Mouse (Mus musculus) splenic B cell, adult 2 months (primary cell): Measurements from ENCODE around the gene Irf9.

Source experiments
- DNase-seq: peaks from one replicate; pipeline ENCODE4 v3.0.0-alpha.2; 2011; ENCODE audit warnings: low read depth, low spot score
- H3K27me3 ChIP-seq: 2 replicates; pipeline ENCODE4 v1.6.1; 2012; ENCODE audit warnings: mild to moderate bottlenecking, low read length, moderate library complexity, mixed read lengths; ENCODE audit not compliant: control insufficient read depth, poor library complexity, insufficient read depth, severe bottlenecking
- H3K36me3 ChIP-seq: 2 replicates; pipeline ENCODE4 v1.6.1; 2012; ENCODE audit warnings: mild to moderate bottlenecking, low read length, moderate library complexity, mixed read lengths; ENCODE audit not compliant: control insufficient read depth, poor library complexity, insufficient read depth, severe bottlenecking

Gene Irf9

GRCm38 (mm10) chr14:55589771-55590448 is 13.5 kb upstream of the Irf9 start:
- peaks cover 3% of the 10 kb centered on the region; the same call in 1 of the 2 replicates for H3K36me3 ChIP-seq
- H3K27me3 ChIP-seq = no peaks in the 10 kb centered on the region
- DNase-seq = peak; percentile 69

- Histone ChIP-seq H3K27me3 (no peaks in the 10 kb centered on the region), H3K36me3 (peaks cover 3% of the 10 kb centered on the region; the same call in 1 of the 2 replicates)
- peak; percentile 92 for DNase-seq
Observed at GRCm38 (mm10) chr14:55590748-55591330, 12.5 kb upstream of the Irf9 start, which contains the start of gene Psme2. Gene Psme2 (minus strand): TSS chr14:55591113.

GRCm38 (mm10) chr14:55591331-55591891 is 12.0 kb upstream of the Irf9 start, which contains the start of gene Rnf31:
Gene Rnf31 (plus strand): TSS chr14:55591708.
- H3K36me3 ChIP-seq = peaks cover 5% of the 10 kb centered on the region; the same call in 1 of the 2 replicates
- no peaks in the 10 kb centered on the region for H3K27me3 ChIP-seq
- DNase-seq = peak; percentile 90

GRCm38 (mm10) chr14:55592226-55592625 is 11.1 kb upstream of the Irf9 start:
- peaks cover 7% of the 10 kb centered on the region for H3K36me3 ChIP-seq
- H3K27me3 ChIP-seq = no peaks in the 10 kb centered on the region

GRCm38 (mm10) chr14:55596036-55596690 is 7.2 kb upstream of the Irf9 start:
- DNase-seq = no peak
- Histone ChIP-seq H3K27me3 (no peaks in the 10 kb centered on the region), H3K36me3 (peaks cover 12% of the 10 kb centered on the region)

More at GRCm38 (mm10) chr14:55592226-55592625, 11.1 kb upstream of the Irf9 start:
- DNase-seq = no peak

- no peak for DNase-seq
- Histone ChIP-seq H3K36me3 (peaks cover 18% of the 10 kb centered on the region), H3K27me3 (no peaks in the 10 kb centered on the region)
Observed at GRCm38 (mm10) chr14:55598521-55599390, 4.6 kb upstream of the Irf9 start.

- DNase-seq = peak; percentile 96
- H3K27me3 ChIP-seq = no peaks in the 10 kb centered on the region
- H3K36me3 ChIP-seq = peaks cover 19% of the 10 kb centered on the region
Observed at GRCm38 (mm10) chr14:55603633-55604576, 534 bp downstream of the Irf9 start.

GRCm38 (mm10) chr14:55604823-55605222 is 1.5 kb downstream of the Irf9 start:
- peaks cover 20% of the 10 kb centered on the region for H3K36me3 ChIP-seq
- DNase-seq = no peak
- no peaks in the 10 kb centered on the region for H3K27me3 ChIP-seq

GRCm38 (mm10) chr14:55605743-55606459 is 2.5 kb downstream of the Irf9 start:
- Histone ChIP-seq H3K27me3 (no peaks in the 10 kb centered on the region), H3K36me3 (peaks cover 20% of the 10 kb centered on the region)
- DNase-seq = no peak

GRCm38 (mm10) chr14:55608339-55608738 is 5.0 kb downstream of the Irf9 start:
- Histone ChIP-seq H3K27me3 (no peaks in the 10 kb centered on the region), H3K36me3 (peaks cover 14% of the 10 kb centered on the region)
- DNase-seq = no peak

- no peaks in the 10 kb centered on the region for H3K27me3 ChIP-seq
- no peak for DNase-seq
- peaks cover 4% of the 10 kb centered on the region; the same call in 1 of the 2 replicates for H3K36me3 ChIP-seq
Observed at GRCm38 (mm10) chr14:55613346-55613745, 10.0 kb downstream of the Irf9 start.

GRCm38 (mm10) chr14:55614565-55615178 is 11.3 kb downstream of the Irf9 start:
- H3K27me3 ChIP-seq = no peaks in the 10 kb centered on the region
- DNase-seq = no peak
- H3K36me3 ChIP-seq = no peaks in the 10 kb centered on the region; the same call in 1 of the 2 replicates
